Mouse (Mus musculus) neural tube, embryonic 14.5 days (tissue): Measurements from ENCODE around the gene Zap70. TPM values are rescaled to one million over a fixed set of nuclear protein-coding genes. Genes with fewer than 3 reads are reported as not detected.

ENCODE experiments used
- ATAC-seq: fragments of 200-750 bp; cut with Nextera tagmentation; 2 replicates; pipeline ENCODE4 v1.8.0; 2017; ENCODE audit warnings: low read depth, mild to moderate bottlenecking, moderate TSS enrichment, moderate library complexity
- H3K27ac ChIP-seq: fragments of 300-500 bp; sonication (generic); 2 replicates; pipeline ENCODE4 v1.5.1; 2014; ENCODE audit warnings: low read depth, mild to moderate bottlenecking, control low read depth, low read length, moderate library complexity, mixed read lengths
- H3K27me3 ChIP-seq: fragments of 300-500 bp; sonication (generic); 2 replicates; pipeline ENCODE4 v1.6.1; 2014; ENCODE audit warnings: low read length; ENCODE audit not compliant: control insufficient read depth, insufficient read depth
- H3K36me3 ChIP-seq: fragments of 300-500 bp; sonication (generic); 2 replicates; pipeline ENCODE4 v1.6.1; 2014; ENCODE audit warnings: low read length, mixed read lengths; ENCODE audit not compliant: control insufficient read depth, insufficient read depth
- H3K4me1 ChIP-seq: fragments of 300-500 bp; sonication (generic); 2 replicates; pipeline ENCODE4 v1.6.1; 2014; ENCODE audit warnings: low read length; ENCODE audit not compliant: control insufficient read depth, insufficient read depth
- H3K4me2 ChIP-seq: fragments of 300-500 bp; sonication (generic); 2 replicates; pipeline ENCODE4 v1.6.1; 2014; ENCODE audit warnings: mild to moderate bottlenecking, low read depth, low read length, control low read depth
- H3K4me3 ChIP-seq: fragments of 300-500 bp; sonication (generic); 2 replicates; pipeline ENCODE4 v1.5.1; 2014; ENCODE audit warnings: low read depth, low read length, control low read depth, mixed read lengths
- H3K9ac ChIP-seq: fragments of 300-500 bp; sonication (generic); replicated peaks from 2 replicates; pipeline ENCODE4 v1.6.1; 2014; ENCODE audit warnings: low read depth, mild to moderate bottlenecking, control low read depth, low read length, mixed read lengths
- H3K9me3 ChIP-seq: fragments of 300-500 bp; sonication (generic); 2 replicates; pipeline ENCODE4 v1.6.1; 2016; ENCODE audit warnings: low read length; ENCODE audit not compliant: control insufficient read depth
- WGBS: fragments of 180-500 bp; shearing (Covaris S2); extraction: QIAGEN DNeasy Blood & Tissue Kit; methylation state at CpG from one replicate; pipeline ENCODE4 v1.1.7; 2014; 5-methylcytosine and 5-hydroxymethylcytosine counted together
- polyA plus RNA-seq: library from polyadenylated mRNA; unstranded; fragments of >200 nt; fragmentation: Nextera tagmentation; extraction: Ambion mirVana; gene quantifications from 2 replicates; pipeline ENCODE4 v1.2.1, GENCODE M21; 2014

Zap70 gene
- polyA plus RNA-seq, 1 experiment from 2014 or later = 1.5 TPM

GRCm38 (mm10) chr1:36789416-36789815, 27.8 kb downstream of the Zap70 start:
- Histone ChIP-seq H3K27ac (no peak overlapping the region), H3K9ac (no peak overlapping the region), H3K4me3 (no peak overlapping the region), H3K4me1 (no peaks in the 10 kb centered on the region), H3K9me3 (no peaks in the 10 kb centered on the region), H3K4me2 (no peak overlapping the region), H3K27me3 (no peaks in the 10 kb centered on the region), H3K36me3 (peaks cover 23% of the 10 kb centered on the region)
- 77% methylated on average over 8 of the region's 8 CpGs for WGBS
- no peak for ATAC-seq

- H3K9ac ChIP-seq = no peak overlapping the region
- H3K4me1 ChIP-seq = no peaks in the 10 kb centered on the region
- H3K4me2 ChIP-seq = no peak overlapping the region
- H3K27ac ChIP-seq = no peak overlapping the region
- WGBS = 92% methylated on average over 7 of the region's 7 CpGs
- no peak for ATAC-seq
- peaks cover 84% of the 10 kb centered on the region for H3K36me3 ChIP-seq
- H3K9me3 ChIP-seq = no peaks in the 10 kb centered on the region
- H3K4me3 ChIP-seq = no peak overlapping the region
- H3K27me3 ChIP-seq = no peaks in the 10 kb centered on the region
Observed at GRCm38 (mm10) chr1:36796711-36797110, 35.1 kb downstream of the Zap70 start.

- no peak overlapping the region for H3K9ac ChIP-seq
- no peak for ATAC-seq
- 93% methylated on average over 10 of the region's 10 CpGs for WGBS
Observed at GRCm38 (mm10) chr1:36797481-36797880, 35.9 kb downstream of the Zap70 start.

GRCm38 (mm10) chr1:36800379-36801011, 38.9 kb downstream of the Zap70 start:
- Histone ChIP-seq H3K4me1 (no peaks in the 10 kb centered on the region), H3K27ac (no peak overlapping the region), H3K27me3 (no peaks in the 10 kb centered on the region), H3K9ac (no peak overlapping the region), H3K4me3 (no peak overlapping the region), H3K4me2 (no peak overlapping the region), H3K36me3 (peaks cover 71% of the 10 kb centered on the region), H3K9me3 (no peaks in the 10 kb centered on the region)
- WGBS = 80% methylated on average over 3 of the region's 3 CpGs
- no peak for ATAC-seq

More at GRCm38 (mm10) chr1:36797481-36797880, 35.9 kb downstream of the Zap70 start:
- peaks cover 87% of the 10 kb centered on the region for H3K36me3 ChIP-seq
- H3K27me3 ChIP-seq = no peaks in the 10 kb centered on the region
- no peaks in the 10 kb centered on the region for H3K9me3 ChIP-seq
- H3K27ac ChIP-seq = no peak overlapping the region
- no peaks in the 10 kb centered on the region for H3K4me1 ChIP-seq
- no peak overlapping the region for H3K4me3 ChIP-seq
- H3K4me2 ChIP-seq = no peak overlapping the region

GRCm38 (mm10) chr1:36804259-36804658, 42.7 kb downstream of the Zap70 start:
- ATAC-seq = no peak
- 81% methylated on average over 9 of the region's 9 CpGs for WGBS
- H3K36me3 ChIP-seq = peaks cover 68% of the 10 kb centered on the region

GRCm38 (mm10) chr1:36804833-36805232, 43.2 kb downstream of the Zap70 start:
- H3K27me3 ChIP-seq = no peaks in the 10 kb centered on the region
- H3K9me3 ChIP-seq = no peaks in the 10 kb centered on the region
- 99% methylated on average over 4 of the region's 4 CpGs for WGBS
- no peak for ATAC-seq
- no peak overlapping the region for H3K4me3 ChIP-seq
- no peak overlapping the region for H3K4me2 ChIP-seq
- H3K36me3 ChIP-seq = peaks cover 62% of the 10 kb centered on the region
- H3K9ac ChIP-seq = no peak overlapping the region
- H3K27ac ChIP-seq = no peak overlapping the region
- no peaks in the 10 kb centered on the region for H3K4me1 ChIP-seq

More at GRCm38 (mm10) chr1:36804259-36804658, 42.7 kb downstream of the Zap70 start:
- H3K4me1 ChIP-seq = no peaks in the 10 kb centered on the region
- no peaks in the 10 kb centered on the region for H3K27me3 ChIP-seq
- no peaks in the 10 kb centered on the region for H3K9me3 ChIP-seq
- H3K27ac ChIP-seq = no peak overlapping the region
- no peak overlapping the region for H3K4me3 ChIP-seq
- H3K4me2 ChIP-seq = no peak overlapping the region
- H3K9ac ChIP-seq = no peak overlapping the region

GRCm38 (mm10) chr1:36806181-36806905, 44.7 kb downstream of the Zap70 start:
- no peak overlapping the region for H3K27ac ChIP-seq
- 96% methylated on average over 7 of the region's 7 CpGs for WGBS
- no peak for ATAC-seq

GRCm38 (mm10) chr1:36807086-36807485, 45.5 kb downstream of the Zap70 start:
- Histone ChIP-seq H3K4me3 (no peak overlapping the region), H3K9me3 (no peaks in the 10 kb centered on the region), H3K4me1 (no peaks in the 10 kb centered on the region), H3K36me3 (peaks cover 66% of the 10 kb centered on the region), H3K9ac (no peak overlapping the region), H3K27me3 (no peaks in the 10 kb centered on the region), H3K4me2 (no peak overlapping the region), H3K27ac (no peak overlapping the region)
- ATAC-seq = no peak
- WGBS = 93% methylated on average over 1 of the region's 1 CpGs

More at GRCm38 (mm10) chr1:36806181-36806905, 44.7 kb downstream of the Zap70 start:
- Histone ChIP-seq H3K4me1 (no peaks in the 10 kb centered on the region), H3K36me3 (peaks cover 66% of the 10 kb centered on the region), H3K9ac (no peak overlapping the region), H3K27me3 (no peaks in the 10 kb centered on the region), H3K4me2 (no peak overlapping the region), H3K9me3 (no peaks in the 10 kb centered on the region), H3K4me3 (no peak overlapping the region)

- 93% methylated on average over 14 of the region's 14 CpGs for WGBS
- no peaks in the 10 kb centered on the region for H3K27me3 ChIP-seq
- no peak for ATAC-seq
- H3K9me3 ChIP-seq = no peaks in the 10 kb centered on the region
- no peak overlapping the region for H3K4me3 ChIP-seq
- no peak overlapping the region for H3K4me2 ChIP-seq
- no peaks in the 10 kb centered on the region for H3K4me1 ChIP-seq
- H3K9ac ChIP-seq = no peak overlapping the region
- H3K27ac ChIP-seq = no peak overlapping the region
- peaks cover 71% of the 10 kb centered on the region for H3K36me3 ChIP-seq
Observed at GRCm38 (mm10) chr1:36807782-36808565, 46.4 kb downstream of the Zap70 start.
